Mouse (Mus musculus): Measurements from ENCODE around the gene Olfr1135. TPM values are rescaled to one million over a fixed set of nuclear protein-coding genes. Genes with fewer than 3 reads are reported as not detected.

The Olfr1135 gene
- polyA plus RNA-seq, 1 experiment from 2014 or later: not detected

- TF ChIP-seq CTCF (IDR thresholded peaks at IDR 0.05; ENCODE audit: low read depth): no peak
- Histone ChIP-seq H3K4me2 (replicated peaks; ENCODE audit: low read depth) (no peak within 1 kb of the TSS), H3K4me3 (ENCODE audit: low read depth, low read length) (no peak within 1 kb of the TSS), H3K27ac (ENCODE audit: low read depth, low read length) (no peak within 1 kb of the TSS), H3K27me3 (replicated peaks; ENCODE audit: control insufficient read depth, insufficient read depth, low read length) (no peaks in the 10 kb centered on the region), H3K36me3 (ENCODE audit: control insufficient read depth, insufficient read depth) (no peaks in the 10 kb centered on the region), H3K9me3 (ENCODE audit: control insufficient read depth) (no peaks in the 10 kb centered on the region), H3K4me1 (replicated peaks; ENCODE audit: control insufficient read depth, insufficient read depth, low read length) (no peaks in the 10 kb centered on the region), H3K9ac (ENCODE audit: low read depth, low read length) (no peak within 1 kb of the TSS)
- ATAC-seq: no peak
- WGBS: 61% methylated on average over 3 of the region's 3 CpGs
Observed at GRCm38 (mm10) chr2:87626804-87627203, 46.7 kb downstream of the Olfr1135 start, which contains the start of gene Olfr1131. TSS of gene Olfr1131 (plus strand) at chr2:87627104.

Other genes with a start within 250 kb of the Olfr1135 start
- not detected in 2 replicates for gene Olfr1124, start 243.4 kb downstream of the Olfr1135 start, polyA plus RNA-seq (2015; fragmentation: Nextera tagmentation; extraction: Ambion mirVana)
- not detected in 2 replicates for gene Olfr1126, start 219.7 kb downstream of the Olfr1135 start, polyA plus RNA-seq (2015; fragmentation: Nextera tagmentation; extraction: Ambion mirVana)
- gene Pramel7, start 176.6 kb downstream of the Olfr1135 start, polyA plus RNA-seq (2015; fragmentation: Nextera tagmentation; extraction: Ambion mirVana): not detected in 2 replicates
- not detected in 2 replicates for gene Pramel6, start 167.1 kb downstream of the Olfr1135 start, polyA plus RNA-seq (2015; fragmentation: Nextera tagmentation; extraction: Ambion mirVana)
- not detected in 2 replicates for gene Olfr153, start 141.9 kb downstream of the Olfr1135 start, polyA plus RNA-seq (2015; fragmentation: Nextera tagmentation; extraction: Ambion mirVana)
- gene Olfr1128, start 128.1 kb downstream of the Olfr1135 start, polyA plus RNA-seq (2015; fragmentation: Nextera tagmentation; extraction: Ambion mirVana): not detected in 2 replicates
- not detected in 2 replicates for gene Olfr1129, start 99.8 kb downstream of the Olfr1135 start, polyA plus RNA-seq (2015; fragmentation: Nextera tagmentation; extraction: Ambion mirVana)
- not detected in 2 replicates for gene Olfr1130, start 67.5 kb downstream of the Olfr1135 start, polyA plus RNA-seq (2015; fragmentation: Nextera tagmentation; extraction: Ambion mirVana)
- not detected in 2 replicates for gene Olfr1131, start 46.6 kb downstream of the Olfr1135 start, polyA plus RNA-seq (2015; fragmentation: Nextera tagmentation; extraction: Ambion mirVana)
- not detected in 2 replicates for gene Olfr1132, start 36.1 kb downstream of the Olfr1135 start, polyA plus RNA-seq (2015; fragmentation: Nextera tagmentation; extraction: Ambion mirVana)
- not detected in 2 replicates for gene Olfr1133, start 26.3 kb downstream of the Olfr1135 start, polyA plus RNA-seq (2015; fragmentation: Nextera tagmentation; extraction: Ambion mirVana)
- gene Olfr1134, start 15.2 kb downstream of the Olfr1135 start, polyA plus RNA-seq (2015; fragmentation: Nextera tagmentation; extraction: Ambion mirVana): not detected in 2 replicates
- gene Olfr1136, start 20.3 kb upstream of the Olfr1135 start, polyA plus RNA-seq (2015; fragmentation: Nextera tagmentation; extraction: Ambion mirVana): not detected in 2 replicates
- gene Olfr1137, start 39.5 kb upstream of the Olfr1135 start, polyA plus RNA-seq (2015; fragmentation: Nextera tagmentation; extraction: Ambion mirVana): not detected in 2 replicates
- not detected in 2 replicates for gene Olfr1138, start 66.3 kb upstream of the Olfr1135 start, polyA plus RNA-seq (2015; fragmentation: Nextera tagmentation; extraction: Ambion mirVana)
- gene Olfr1140, start 70.1 kb upstream of the Olfr1135 start, polyA plus RNA-seq (2015; fragmentation: Nextera tagmentation; extraction: Ambion mirVana): not detected in 2 replicates
- not detected in 2 replicates for gene Olfr1141, start 80.3 kb upstream of the Olfr1135 start, polyA plus RNA-seq (2015; fragmentation: Nextera tagmentation; extraction: Ambion mirVana)
- gene Olfr152, start 105.8 kb upstream of the Olfr1135 start, polyA plus RNA-seq (2015; fragmentation: Nextera tagmentation; extraction: Ambion mirVana): not detected in 2 replicates
- not detected in 2 replicates for gene Olfr1143, start 126.9 kb upstream of the Olfr1135 start, polyA plus RNA-seq (2015; fragmentation: Nextera tagmentation; extraction: Ambion mirVana)
- gene Olfr1145, start 136.2 kb upstream of the Olfr1135 start, polyA plus RNA-seq (2015; fragmentation: Nextera tagmentation; extraction: Ambion mirVana): not detected in 2 replicates
- not detected in 2 replicates for gene Olfr1148, start 156.9 kb upstream of the Olfr1135 start, polyA plus RNA-seq (2015; fragmentation: Nextera tagmentation; extraction: Ambion mirVana)
- gene Olfr1150-ps1, start 170.3 kb upstream of the Olfr1135 start, polyA plus RNA-seq (2015; fragmentation: Nextera tagmentation; extraction: Ambion mirVana): not detected in 2 replicates
- gene Olfr1151, start 182.2 kb upstream of the Olfr1135 start, polyA plus RNA-seq (2015; fragmentation: Nextera tagmentation; extraction: Ambion mirVana): not detected in 2 replicates
- gene Olfr1152, start 192.8 kb upstream of the Olfr1135 start, polyA plus RNA-seq (2015; fragmentation: Nextera tagmentation; extraction: Ambion mirVana): not detected in 2 replicates
- not detected in 2 replicates for gene Olfr1153, start 221.3 kb upstream of the Olfr1135 start, polyA plus RNA-seq (2015; fragmentation: Nextera tagmentation; extraction: Ambion mirVana)
- gene Olfr1154, start 231.5 kb upstream of the Olfr1135 start, polyA plus RNA-seq (2015; fragmentation: Nextera tagmentation; extraction: Ambion mirVana): not detected in 2 replicates